Mouse (Mus musculus) MEL (cell line): ENCODE measurements around the gene Agbl1. TPM values are rescaled to one million over a fixed set of nuclear protein-coding genes. Genes with fewer than 3 reads are reported as not detected.

Source experiments
- DNase-seq: peaks from one replicate; pipeline ENCODE4 v3.0.0; 2011; ENCODE audit warnings: low read depth, low spot score
- H3K27ac ChIP-seq: 2 replicates; pipeline ENCODE4 v1.5.1; 2012; ENCODE audit warnings: low read depth, mild to moderate bottlenecking, control low read depth, low read length, moderate library complexity; ENCODE audit not compliant: control insufficient read depth
- H3K27me3 ChIP-seq, 2 experiments: fragments of 150-350 bp in 1 of 2; sonication (generic) in 1 of 2; 2 replicates each; pipeline ENCODE4 v1.6.1; 2012; ENCODE audit warnings: low read length in 2 of 2, mild to moderate bottlenecking in 2 of 2, improper control_type of control experiment in 1 of 2, moderate library complexity in 1 of 2; ENCODE audit not compliant: insufficient read depth in 2 of 2, control insufficient read depth in 1 of 2
- H3K36me3 ChIP-seq, 2 experiments: 2 replicates each; pipeline ENCODE4 v1.6.1; 2012 to 2014; ENCODE audit warnings: low read length in 2 of 2, improper control_type of control experiment in 1 of 2, inconsistent platforms in 1 of 2, mild to moderate bottlenecking in 1 of 2; ENCODE audit not compliant: insufficient read depth in 2 of 2, control insufficient read depth in 1 of 2
- H3K4me1 ChIP-seq, 2 experiments: fragments of 150-350 bp in 1 of 2; sonication (generic) in 1 of 2; 2 replicates each; pipeline ENCODE4 v1.6.1; 2012; ENCODE audit warnings: low read length in 2 of 2, improper control_type of control experiment in 1 of 2, mild to moderate bottlenecking in 1 of 2; ENCODE audit not compliant: insufficient read depth in 2 of 2, control insufficient read depth in 1 of 2
- H3K4me3 ChIP-seq, 2 experiments: fragments of 150-350 bp in 1 of 2; sonication (generic) in 1 of 2; 2 replicates each; pipeline ENCODE4 v1.5.1; 2012; ENCODE audit warnings: low read depth in 2 of 2, low read length in 2 of 2, mild to moderate bottlenecking in 2 of 2, moderate library complexity in 2 of 2, control low read depth in 1 of 2, improper control_type of control experiment in 1 of 2; ENCODE audit not compliant: control insufficient read depth in 1 of 2, insufficient read depth in 1 of 2
- H3K79me2 ChIP-seq: 2 replicates; pipeline ENCODE4 v1.6.1; 2012; ENCODE audit warnings: mild to moderate bottlenecking, low read length, moderate library complexity; ENCODE audit not compliant: control insufficient read depth, poor library complexity, insufficient read depth
- H3K9ac ChIP-seq: 2 replicates; pipeline ENCODE4 v1.6.1; 2012; ENCODE audit warnings: low read depth, mild to moderate bottlenecking, control low read depth, low read length, moderate library complexity; ENCODE audit not compliant: control insufficient read depth, poor library complexity, severe bottlenecking
- H3K9me3 ChIP-seq: fragments of 150-350 bp; sonication (generic); replicated peaks from 2 replicates; pipeline ENCODE4 v1.6.1; 2012; ENCODE audit warnings: mild to moderate bottlenecking, low read length, improper control_type of control experiment, moderate library complexity; ENCODE audit not compliant: insufficient read depth
- CHD1 ChIP-seq: IDR thresholded peaks from 2 replicates; pipeline ENCODE4 v1.6.1; 2012; ENCODE audit warnings: low read depth, mild to moderate bottlenecking, inconsistent platforms, low read length, improper control_type of control experiment
- CTCF ChIP-seq, 3 experiments: IDR thresholded peaks in 2 of 3; conservative IDR thresholded peaks in 1 of 3; 2 replicates each; pipeline ENCODE4 v1.5.1; 2011 to 2012; ENCODE audit warnings: low read length in 3 of 3, low read depth in 2 of 3, mild to moderate bottlenecking in 2 of 3, improper control_type of control experiment in 1 of 3, inconsistent platforms in 1 of 3, mixed read lengths in 1 of 3, moderate library complexity in 1 of 3; ENCODE audit not compliant: control insufficient read depth in 1 of 3, insufficient read depth in 1 of 3, poor library complexity in 1 of 3, severe bottlenecking in 1 of 3
- E2F4 ChIP-seq: IDR thresholded peaks from 2 replicates; pipeline ENCODE4 v1.6.1; 2011; ENCODE audit warnings: low read depth, low read length, improper control_type of control experiment, borderline replicate concordance
- ELF1 ChIP-seq: IDR thresholded peaks from 2 replicates; pipeline ENCODE4 v1.6.1; 2014; ENCODE audit warnings: low read depth, mild to moderate bottlenecking, inconsistent platforms, low read length, improper control_type of control experiment, moderate library complexity
- EP300 ChIP-seq, 2 experiments: IDR thresholded peaks; 2 replicates each; pipeline ENCODE4 v1.6.1; 2011; ENCODE audit warnings: improper control_type of control experiment in 2 of 2, low read length in 2 of 2, low read depth in 1 of 2, mild to moderate bottlenecking in 1 of 2
- ETS1 ChIP-seq: IDR thresholded peaks from 2 replicates; pipeline ENCODE4 v1.6.1; 2012; ENCODE audit warnings: low read depth, mild to moderate bottlenecking, inconsistent platforms, low read length, improper control_type of control experiment, moderate library complexity
- GATA1 ChIP-seq: IDR thresholded peaks from 2 replicates; pipeline ENCODE4 v1.6.1; 2011; ENCODE audit warnings: low read depth, low read length, improper control_type of control experiment
- HCFC1 ChIP-seq: IDR thresholded peaks from 2 replicates; pipeline ENCODE4 v1.6.1; 2012; ENCODE audit warnings: low read depth, mild to moderate bottlenecking, inconsistent platforms, low read length, improper control_type of control experiment, moderate library complexity
- MAZ ChIP-seq: IDR thresholded peaks from 2 replicates; pipeline ENCODE4 v1.6.1; 2012; ENCODE audit warnings: low read depth, mild to moderate bottlenecking, inconsistent platforms, low read length, improper control_type of control experiment
- MXI1 ChIP-seq: IDR thresholded peaks from 2 replicates; pipeline ENCODE4 v1.6.1; 2011; ENCODE audit warnings: mild to moderate bottlenecking, low read depth, low read length, improper control_type of control experiment
- NRF1 ChIP-seq: IDR thresholded peaks from 2 replicates; pipeline ENCODE4 v1.6.1; 2014; ENCODE audit warnings: low read depth, mild to moderate bottlenecking, inconsistent platforms, low read length, improper control_type of control experiment, moderate library complexity; ENCODE audit not compliant: poor library complexity, insufficient read depth, severe bottlenecking
- POLR2AphosphoS2 ChIP-seq: IDR thresholded peaks from 2 replicates; pipeline ENCODE4 v1.6.1; 2011; ENCODE audit warnings: low read length, improper control_type of control experiment
- TBP ChIP-seq: IDR thresholded peaks from 2 replicates; pipeline ENCODE4 v1.8.0; 2011; ENCODE audit warnings: low read depth, low read length, improper control_type of control experiment
- TCF12 ChIP-seq: IDR thresholded peaks from 2 replicates; pipeline ENCODE4 v1.6.1; 2014; ENCODE audit warnings: low read depth, mild to moderate bottlenecking, inconsistent platforms, low read length, improper control_type of control experiment, moderate library complexity
- ZMIZ1 ChIP-seq: IDR thresholded peaks from 2 replicates; pipeline ENCODE4 v1.6.1; 2012; ENCODE audit warnings: low read depth, mild to moderate bottlenecking, inconsistent platforms, low read length, improper control_type of control experiment, moderate library complexity
- ZNF384 ChIP-seq: IDR thresholded peaks from 2 replicates; pipeline ENCODE4 v1.6.1; 2012; ENCODE audit warnings: low read depth, mild to moderate bottlenecking, inconsistent platforms, low read length, improper control_type of control experiment
- polyA plus RNA-seq, 2 experiments: library from polyadenylated mRNA; stranded (reverse) in 1 of 2; unstranded in 1 of 2; fragments of >175 nt in 1 of 2; fragments of >200 nt in 1 of 2; gene quantifications; 2 replicates each; pipeline versions ENCODE4 v1.2.1 to v1.2.4; 2012; ENCODE audit warnings: low replicate concordance in 2 of 2, low read depth in 1 of 2; ENCODE audit not compliant: insufficient read length in 2 of 2, insufficient read depth in 1 of 2, missing spikeins in 1 of 2
- total RNA-seq: library from RNA; depleted of rRNA; stranded (reverse); fragments of 300-350 nt; gene quantifications from 2 replicates; pipeline ENCODE4 v1.2.3, GENCODE M21; 2012

Agbl1 gene
- total and polyA plus RNA-seq, 3 experiments, result not detected

DNA sequence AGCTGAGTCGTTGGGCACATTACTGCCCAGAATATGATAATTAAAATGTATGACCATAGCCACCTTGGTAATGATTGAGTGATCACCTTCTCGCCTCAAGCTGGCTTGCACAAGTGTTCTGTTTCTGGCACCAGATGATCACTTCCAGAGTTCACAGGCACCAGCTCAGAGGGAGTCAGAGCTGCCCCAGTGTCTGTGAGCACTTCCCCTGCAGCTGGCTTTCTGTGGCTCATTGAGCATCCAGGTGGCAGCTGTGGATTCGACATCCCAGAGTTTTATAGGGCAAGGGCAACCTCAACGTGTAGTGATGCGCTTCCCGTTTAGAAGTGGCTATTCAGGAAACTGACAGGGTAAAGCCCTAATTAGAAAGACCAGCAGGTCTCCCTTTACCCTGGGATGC is 244.5 kb downstream of the Agbl1 start:
- H3K36me3 ChIP-seq, result no peaks in the 10 kb centered on the region
- TF ChIP-seq GATA1 (no peak), TCF12 (no peak), MAZ (no peak), ELF1 (no peak), CTCF (IDR thresholded peaks at IDR 0.05 in 2 of 3, conservative IDR thresholded peaks at IDR 0.05 in 1 of 3; ENCODE audit: control insufficient read depth in 1 of 3, insufficient read depth in 1 of 3, low read depth in 2 of 3, low read length in 3 of 3, poor library complexity in 1 of 3, severe bottlenecking in 1 of 3) (no peak), TBP (no peak), HCFC1 (no peak)
- H3K27ac ChIP-seq, result no peak overlapping the region
- no peaks in the 10 kb centered on the region for H3K27me3 ChIP-seq
- H3K79me2 ChIP-seq, result no peaks in the 10 kb centered on the region
- no peaks in the 10 kb centered on the region for H3K9me3 ChIP-seq
- no peak overlapping the region for H3K9ac ChIP-seq
- DNase-seq, result no peak
- no peak overlapping the region for H3K4me3 ChIP-seq
- H3K4me1 ChIP-seq, result no peaks in the 10 kb centered on the region

DNA sequence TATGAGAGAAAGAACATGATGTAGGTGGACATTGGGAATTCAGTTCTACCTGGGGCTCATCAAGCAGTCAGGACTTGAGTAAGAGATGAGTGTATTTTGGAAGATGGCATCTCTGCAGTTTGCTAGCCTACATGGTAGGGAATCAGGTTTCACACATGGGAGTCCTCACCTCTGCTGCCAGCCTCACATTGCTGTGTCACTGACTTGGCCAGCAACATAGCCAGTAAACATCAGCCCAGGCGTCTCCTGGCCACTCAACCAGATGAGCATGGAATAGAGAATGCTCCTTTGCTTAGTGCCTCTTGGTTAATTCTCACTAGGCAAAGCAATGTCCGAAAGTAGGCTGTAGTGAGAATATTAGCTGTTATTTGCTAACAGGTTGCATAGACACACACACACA is 255.9 kb downstream of the Agbl1 start:
- no peaks in the 10 kb centered on the region for H3K79me2 ChIP-seq
- no peaks in the 10 kb centered on the region for H3K9me3 ChIP-seq
- H3K4me1 ChIP-seq, result no peaks in the 10 kb centered on the region
- no peaks in the 10 kb centered on the region for H3K36me3 ChIP-seq
- no peak overlapping the region for H3K27ac ChIP-seq
- no peak overlapping the region for H3K4me3 ChIP-seq
- H3K27me3 ChIP-seq, result no peaks in the 10 kb centered on the region
- DNase-seq, result no peak
- no peak overlapping the region for H3K9ac ChIP-seq
- TF ChIP-seq ZNF384 (no peak), ZMIZ1 (no peak), CHD1 (no peak), EP300 (IDR thresholded peaks at IDR 0.05; ENCODE audit: low read depth in 1 of 2, low read length in 2 of 2) (no peak), MXI1 (no peak), POLR2AphosphoS2 (no peak), TCF12 (no peak), NRF1 (no peak), ETS1 (no peak), E2F4 (no peak), MAZ (no peak), ELF1 (no peak)
